Mouse (Mus musculus): Measurements from ENCODE around the gene Kdm2b. TPM values are rescaled to one million over a fixed set of nuclear protein-coding genes. Genes with fewer than 3 reads are reported as not detected.

Gene Kdm2b
- polyA plus RNA-seq, 1 experiment from 2014 or later, result 91.7 TPM

DNA sequence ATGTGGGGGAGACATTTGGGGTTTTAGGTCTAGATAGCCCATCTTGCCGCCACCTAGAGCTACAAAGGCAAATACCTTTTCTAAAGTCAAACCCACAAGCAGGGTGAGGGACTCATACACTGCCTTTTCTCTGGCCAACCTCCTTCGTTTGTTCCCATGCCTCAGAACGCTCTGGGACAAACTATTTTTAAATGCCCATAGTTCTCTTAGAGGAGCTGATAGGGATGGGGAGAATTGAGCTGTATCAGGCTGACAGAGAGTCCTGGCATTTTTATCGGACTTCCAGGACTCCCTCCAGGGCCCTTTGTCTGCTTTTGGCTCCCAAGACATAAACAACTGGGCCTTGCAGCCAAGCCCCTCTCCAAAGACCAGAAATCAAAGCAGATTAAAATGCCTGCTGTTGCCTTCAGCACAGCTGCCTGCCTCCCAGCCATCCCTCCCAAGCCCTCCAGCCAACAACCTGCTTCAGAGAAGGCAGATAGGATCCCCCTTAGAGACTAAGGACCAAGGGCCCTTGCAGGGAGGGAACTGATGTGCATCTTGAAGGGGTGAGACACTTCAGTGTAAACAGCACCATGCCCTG, 51.6 kb downstream of the Kdm2b start:
- no peak overlapping the region for H3K4me3 ChIP-seq
- 77% methylated on average over 4 of the region's 4 CpGs for WGBS
- H3K36me3 ChIP-seq, result peaks cover 16% of the 10 kb centered on the region
- H3K9ac ChIP-seq, result no peak overlapping the region
- H3K27me3 ChIP-seq, result no peaks in the 10 kb centered on the region
- no peaks in the 10 kb centered on the region for H3K9me3 ChIP-seq
- 0 out of 2 replicates have a peak, but pooled peaks cover 6% of the 10 kb centered on the region for H3K4me1 ChIP-seq (replicated peaks)
- no peak for ATAC-seq (ENCODE audit: low read depth)
- H3K27ac ChIP-seq (replicated peaks), result no peak overlapping the region
- H3K4me2 ChIP-seq, result no peak overlapping the region

DNA sequence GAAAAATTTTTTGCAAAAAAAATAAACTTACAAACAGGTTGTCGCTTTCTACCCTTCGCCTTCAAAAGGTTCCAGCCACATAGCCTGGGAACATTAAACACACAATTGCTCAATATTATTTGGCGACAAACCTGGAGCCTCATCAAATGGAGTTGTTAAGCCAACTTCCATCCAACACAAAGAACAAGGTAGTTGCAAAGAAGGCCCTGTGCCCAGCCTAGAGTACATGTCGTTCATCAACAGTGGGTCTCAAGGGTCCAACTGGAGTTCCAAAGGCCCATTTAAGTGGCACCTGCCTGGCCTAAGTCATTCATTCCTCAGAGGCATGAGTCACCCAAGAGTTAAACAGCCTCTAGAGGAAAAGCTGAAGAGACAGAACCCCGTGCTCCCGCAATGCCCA, 52.6 kb downstream of the Kdm2b start:
- Histone ChIP-seq H3K36me3 (peaks cover 21% of the 10 kb centered on the region), H3K9me3 (no peaks in the 10 kb centered on the region), H3K4me1 (replicated peaks) (0 out of 2 replicates have a peak, but pooled peaks cover 6% of the 10 kb centered on the region), H3K4me2 (no peak overlapping the region), H3K27me3 (no peaks in the 10 kb centered on the region), H3K27ac (replicated peaks) (no peak overlapping the region), H3K9ac (no peak overlapping the region), H3K4me3 (no peak overlapping the region)
- 84% methylated on average over 6 of the region's 6 CpGs for WGBS
- ATAC-seq (ENCODE audit: low read depth), result no peak

DNA sequence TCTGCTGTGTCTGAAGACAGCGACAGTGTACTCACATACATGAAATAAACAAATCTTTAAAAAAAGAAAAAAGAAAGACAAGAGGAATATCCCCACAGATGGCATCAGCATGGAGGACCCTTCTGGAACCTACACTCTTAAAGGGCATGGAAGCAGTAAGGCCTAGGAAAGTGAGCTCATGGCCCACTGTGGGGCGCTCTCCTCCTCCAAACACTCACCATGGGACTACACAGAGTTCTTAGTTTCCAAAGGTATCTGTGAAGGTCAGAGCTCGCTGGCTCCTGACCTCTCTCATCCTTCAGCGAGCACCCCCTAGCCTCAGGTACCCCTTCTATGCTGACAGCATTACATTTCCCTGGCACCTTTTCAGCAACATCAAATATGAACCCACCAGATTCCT, 53.8 kb downstream of the Kdm2b start:
- H3K27me3 ChIP-seq, result no peaks in the 10 kb centered on the region
- H3K9ac ChIP-seq, result no peak overlapping the region
- no peak for ATAC-seq (ENCODE audit: low read depth)
- H3K9me3 ChIP-seq, result no peaks in the 10 kb centered on the region
- no peak overlapping the region for H3K4me2 ChIP-seq
- no peak overlapping the region for H3K4me3 ChIP-seq
- H3K4me1 ChIP-seq (replicated peaks), result 0 out of 2 replicates have a peak, but pooled peaks cover 6% of the 10 kb centered on the region
- no peak overlapping the region for H3K27ac ChIP-seq (replicated peaks)
- WGBS, result 91% methylated on average over 4 of the region's 4 CpGs
- peaks cover 21% of the 10 kb centered on the region for H3K36me3 ChIP-seq

DNA sequence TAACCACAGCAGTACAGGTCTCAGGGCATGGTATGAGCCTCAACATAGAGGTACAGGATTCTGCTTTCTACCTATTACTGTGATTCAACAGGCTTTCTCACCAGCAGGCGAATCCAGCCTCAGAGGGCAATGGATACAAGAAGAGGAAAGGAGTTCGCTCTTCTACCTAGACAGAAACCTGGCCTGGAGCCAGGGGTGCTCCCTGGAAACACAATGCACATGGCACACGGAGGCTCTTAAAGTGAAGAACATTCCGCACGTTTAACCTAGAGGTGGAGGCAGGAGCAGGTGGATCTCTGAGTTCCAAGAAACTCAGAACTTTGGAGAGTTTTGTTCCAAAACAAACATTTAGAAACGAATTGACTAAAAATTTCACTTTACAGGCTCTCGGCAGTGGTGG, 58.6 kb downstream of the Kdm2b start:
- no peak overlapping the region for H3K4me3 ChIP-seq
- 79% methylated on average over 7 of the region's 7 CpGs for WGBS
- peaks cover 1% of the 10 kb centered on the region for H3K4me1 ChIP-seq (replicated peaks)
- H3K27me3 ChIP-seq, result no peaks in the 10 kb centered on the region
- H3K9ac ChIP-seq, result no peak overlapping the region
- no peaks in the 10 kb centered on the region for H3K9me3 ChIP-seq
- H3K27ac ChIP-seq (replicated peaks), result no peak overlapping the region
- no peak overlapping the region for H3K4me2 ChIP-seq
- H3K36me3 ChIP-seq, result peaks cover 21% of the 10 kb centered on the region
- ATAC-seq (ENCODE audit: low read depth), result no peak

DNA sequence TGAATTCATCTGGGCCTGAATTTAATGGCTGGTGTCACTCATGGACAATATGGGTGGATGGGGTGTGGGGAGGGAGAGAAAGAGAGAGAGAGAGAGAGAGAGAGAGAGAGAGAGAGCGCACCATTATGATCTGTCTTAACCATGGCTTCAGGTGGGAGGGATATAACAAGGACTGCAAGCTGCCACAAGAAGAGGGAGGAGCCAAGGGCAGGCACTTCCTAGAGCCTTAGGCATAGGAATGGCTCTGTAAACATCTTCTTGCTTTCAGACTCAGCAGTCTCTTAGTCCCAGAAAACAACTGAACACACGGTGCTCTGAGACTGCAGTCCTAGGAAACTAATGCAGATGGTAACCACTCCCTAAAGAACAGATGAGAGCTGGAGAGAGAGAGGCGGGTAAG, 61.3 kb downstream of the Kdm2b start:
- no peaks in the 10 kb centered on the region for H3K9me3 ChIP-seq
- H3K9ac ChIP-seq, result no peak overlapping the region
- no peak overlapping the region for H3K4me2 ChIP-seq
- H3K4me3 ChIP-seq, result no peak overlapping the region
- H3K27me3 ChIP-seq, result no peaks in the 10 kb centered on the region
- WGBS, result 81% methylated on average over 3 of the region's 3 CpGs
- H3K27ac ChIP-seq (replicated peaks), result no peak overlapping the region
- H3K36me3 ChIP-seq, result peaks cover 12% of the 10 kb centered on the region
- peaks cover 5% of the 10 kb centered on the region for H3K4me1 ChIP-seq (replicated peaks)
- no peak for ATAC-seq (ENCODE audit: low read depth)

DNA sequence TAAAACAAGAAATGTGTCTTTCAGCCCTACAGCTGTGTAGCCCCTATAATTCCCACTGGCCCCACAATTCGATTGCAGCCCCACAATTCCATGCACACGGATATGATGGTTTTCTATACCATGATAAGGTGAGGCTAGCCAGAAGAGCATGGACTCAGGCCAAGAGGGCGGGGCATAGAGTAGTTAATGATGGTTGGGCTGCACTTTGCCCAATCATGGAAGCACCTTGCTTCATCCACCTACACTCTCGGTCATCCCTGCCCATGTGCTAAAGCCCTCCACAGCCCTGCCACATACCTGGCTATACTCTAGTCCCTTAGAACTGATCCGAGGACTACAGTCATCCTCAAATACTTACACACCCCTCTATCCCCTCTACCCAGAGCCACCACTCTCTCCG, 61.9 kb downstream of the Kdm2b start:
- Histone ChIP-seq H3K9ac (no peak overlapping the region), H3K4me3 (no peak overlapping the region), H3K9me3 (no peaks in the 10 kb centered on the region), H3K27me3 (no peaks in the 10 kb centered on the region), H3K4me1 (replicated peaks) (peaks cover 5% of the 10 kb centered on the region), H3K27ac (replicated peaks) (no peak overlapping the region), H3K36me3 (peaks cover 8% of the 10 kb centered on the region), H3K4me2 (no peak overlapping the region)
- ATAC-seq (ENCODE audit: low read depth), result no peak
- 82% methylated on average over 6 of the region's 6 CpGs for WGBS

DNA sequence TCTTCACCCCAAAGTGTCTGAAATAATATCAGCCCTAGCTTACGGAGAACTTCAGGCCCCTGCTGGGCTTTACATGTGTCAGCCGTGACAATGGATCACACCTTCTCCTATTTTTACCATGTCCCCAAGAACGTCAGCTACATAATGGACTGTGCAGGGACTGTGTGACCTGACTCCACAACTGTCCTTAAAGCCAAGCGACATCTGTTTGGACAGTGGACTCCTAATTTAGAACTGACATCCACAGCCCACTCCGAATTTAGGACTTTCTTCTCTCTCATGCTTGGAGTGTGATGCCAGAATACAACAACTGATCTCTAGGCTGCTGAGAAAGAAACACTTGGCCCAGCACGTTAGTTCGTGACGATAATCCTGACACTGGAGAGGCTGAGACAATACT, 62.5 kb downstream of the Kdm2b start:
- WGBS, result 82% methylated on average over 8 of the region's 8 CpGs
- Histone ChIP-seq H3K27me3 (no peaks in the 10 kb centered on the region), H3K9ac (no peak overlapping the region), H3K36me3 (peaks cover 2% of the 10 kb centered on the region), H3K4me2 (no peak overlapping the region), H3K9me3 (no peaks in the 10 kb centered on the region), H3K4me1 (replicated peaks) (peaks cover 5% of the 10 kb centered on the region), H3K4me3 (no peak overlapping the region), H3K27ac (replicated peaks) (no peak overlapping the region)
- ATAC-seq (ENCODE audit: low read depth), result no peak

DNA sequence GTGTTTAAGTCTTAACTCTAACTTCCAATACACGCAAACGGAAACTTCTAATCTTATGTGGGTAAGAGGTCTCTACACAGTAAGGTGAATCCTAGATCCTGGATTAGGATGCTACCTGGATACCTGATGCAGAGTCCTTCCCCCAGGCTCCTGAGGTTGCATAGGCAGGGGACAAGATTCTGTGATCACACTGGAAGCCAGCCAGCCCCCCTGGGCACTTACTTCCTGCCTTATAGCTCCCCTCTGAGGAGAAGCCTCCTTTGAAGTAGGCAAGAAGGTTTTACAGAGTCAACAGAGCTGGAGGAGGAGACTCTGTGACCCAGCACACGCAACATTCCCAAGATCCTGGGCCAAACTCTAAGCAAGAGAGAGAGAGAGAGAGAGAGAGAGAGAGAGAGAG, 63.3 kb downstream of the Kdm2b start:
- no peak overlapping the region for H3K9ac ChIP-seq
- no peak overlapping the region for H3K4me2 ChIP-seq
- H3K9me3 ChIP-seq, result no peaks in the 10 kb centered on the region
- H3K27me3 ChIP-seq, result no peaks in the 10 kb centered on the region
- no peak overlapping the region for H3K27ac ChIP-seq (replicated peaks)
- peaks cover 5% of the 10 kb centered on the region for H3K4me1 ChIP-seq (replicated peaks)
- H3K4me3 ChIP-seq, result no peak overlapping the region
- no peaks in the 10 kb centered on the region for H3K36me3 ChIP-seq
- 77% methylated on average over 3 of the region's 3 CpGs for WGBS
- no peak for ATAC-seq (ENCODE audit: low read depth)

DNA sequence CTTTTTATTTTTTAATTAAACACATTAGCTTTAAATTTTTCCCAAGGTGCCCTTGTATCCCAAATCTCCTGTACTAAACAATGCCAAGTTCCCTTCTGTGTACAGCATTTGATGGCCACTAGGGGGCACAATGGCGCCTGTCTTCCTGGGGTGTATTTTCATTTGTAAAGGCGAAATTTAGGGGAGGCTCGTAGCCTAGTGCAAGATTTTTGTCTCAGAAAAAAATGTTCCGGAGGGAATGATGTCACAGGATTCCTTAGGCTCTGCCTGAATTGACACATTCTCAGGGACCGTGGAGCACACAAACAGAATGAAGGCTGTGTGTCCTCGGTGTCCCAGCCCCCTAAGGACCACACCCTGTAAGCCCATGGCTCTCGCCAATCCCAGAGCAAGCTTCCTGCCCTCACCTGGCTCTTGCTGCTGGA, 64.1 kb downstream of the Kdm2b start:
- Histone ChIP-seq H3K4me1 (replicated peaks) (peaks cover 5% of the 10 kb centered on the region), H3K36me3 (no peaks in the 10 kb centered on the region), H3K4me2 (peak overlapping the region; percentile 26; the same call in 1 of the 2 replicates), H3K27ac (replicated peaks) (no peak overlapping the region), H3K9ac (no peak overlapping the region), H3K27me3 (no peaks in the 10 kb centered on the region), H3K9me3 (no peaks in the 10 kb centered on the region), H3K4me3 (no peak overlapping the region)
- peak; percentile 53 for ATAC-seq (ENCODE audit: low read depth)
- 34% methylated on average over 7 of the region's 7 CpGs for WGBS

DNA sequence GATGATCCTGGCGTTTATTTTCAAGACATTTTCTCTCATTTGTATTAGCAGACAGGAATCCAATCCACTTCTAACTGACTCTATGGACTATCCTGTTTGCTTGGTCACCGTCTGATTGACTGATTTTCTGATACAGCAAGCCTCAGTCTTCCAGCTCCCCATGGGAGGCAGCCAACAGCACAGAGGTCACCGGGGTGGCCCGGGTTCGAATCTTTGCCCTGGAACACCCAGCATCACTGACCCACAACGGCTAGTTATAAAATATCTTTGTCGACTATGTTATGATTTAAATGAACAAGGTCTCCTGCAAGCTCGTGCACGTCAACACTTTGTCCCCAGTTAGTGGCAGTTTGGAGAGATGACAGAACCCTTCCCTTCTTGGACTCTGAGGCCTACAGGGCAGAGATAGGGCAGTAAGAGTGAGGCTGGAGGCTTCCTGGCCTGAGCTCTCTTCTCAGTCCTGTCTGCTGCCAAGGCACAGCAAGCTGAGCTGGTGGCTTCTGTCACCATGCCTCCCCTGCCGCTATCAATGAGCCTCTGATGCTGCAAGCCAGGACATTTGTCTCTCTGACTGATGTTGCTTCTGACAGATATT, 65.7 kb downstream of the Kdm2b start:
- Histone ChIP-seq H3K27ac (replicated peaks) (no peak overlapping the region), H3K27me3 (no peaks in the 10 kb centered on the region), H3K9ac (no peak overlapping the region), H3K36me3 (no peaks in the 10 kb centered on the region), H3K4me1 (replicated peaks) (peaks cover 5% of the 10 kb centered on the region), H3K4me2 (no peak overlapping the region), H3K4me3 (no peak overlapping the region), H3K9me3 (no peaks in the 10 kb centered on the region)
- ATAC-seq (ENCODE audit: low read depth), result no peak
- 93% methylated on average over 10 of the region's 10 CpGs for WGBS

DNA sequence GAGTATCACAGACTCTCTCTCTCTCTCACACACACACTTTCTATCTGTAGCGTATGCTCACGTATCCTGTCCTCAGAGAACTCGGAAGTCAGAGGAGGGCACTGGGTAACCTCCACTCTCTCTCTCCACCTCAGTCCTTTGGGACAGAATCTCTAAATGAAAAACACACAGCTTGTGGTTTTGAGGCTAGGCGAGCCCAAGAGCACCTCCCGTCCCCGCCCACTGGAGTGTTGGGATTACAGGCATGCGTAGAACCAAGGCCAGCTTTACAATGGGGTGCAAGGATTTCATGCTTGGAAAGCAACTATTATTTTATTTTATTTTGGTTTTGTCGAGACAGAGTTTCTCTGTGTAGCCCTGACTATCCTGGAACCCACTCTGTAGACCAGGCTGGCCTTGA, 67.7 kb downstream of the Kdm2b start:
- no peaks in the 10 kb centered on the region for H3K9me3 ChIP-seq
- no peak for ATAC-seq (ENCODE audit: low read depth)
- no peak overlapping the region for H3K4me2 ChIP-seq
- no peak overlapping the region for H3K27ac ChIP-seq (replicated peaks)
- no peak overlapping the region for H3K4me3 ChIP-seq
- H3K4me1 ChIP-seq (replicated peaks), result peaks cover 5% of the 10 kb centered on the region
- H3K27me3 ChIP-seq, result no peaks in the 10 kb centered on the region
- 93% methylated on average over 8 of the region's 8 CpGs for WGBS
- H3K36me3 ChIP-seq, result no peaks in the 10 kb centered on the region
- H3K9ac ChIP-seq, result no peak overlapping the region

DNA sequence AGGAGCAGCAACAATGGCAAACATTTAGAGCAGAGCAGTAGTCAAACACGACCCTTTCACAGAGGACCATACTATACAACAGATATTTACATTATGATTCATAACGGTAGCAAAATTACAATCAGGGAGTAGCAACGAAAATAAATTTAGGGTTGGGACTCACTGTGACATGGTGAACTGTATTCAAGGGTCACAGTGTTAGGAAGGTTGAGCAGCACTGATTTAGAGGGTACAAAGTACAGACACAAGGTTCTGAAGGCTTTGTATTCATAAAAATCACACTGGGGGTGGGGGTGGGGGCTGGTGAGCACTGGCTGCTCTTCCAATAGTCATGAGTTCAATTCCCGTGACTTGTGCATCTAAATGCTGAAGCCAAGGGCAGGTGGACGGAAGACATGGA, 69.1 kb downstream of the Kdm2b start:
- no peak overlapping the region for H3K4me2 ChIP-seq
- no peak overlapping the region for H3K9ac ChIP-seq
- H3K9me3 ChIP-seq, result no peaks in the 10 kb centered on the region
- no peak overlapping the region for H3K27ac ChIP-seq (replicated peaks)
- no peak overlapping the region for H3K4me3 ChIP-seq
- H3K27me3 ChIP-seq, result no peaks in the 10 kb centered on the region
- no peak for ATAC-seq (ENCODE audit: low read depth)
- WGBS, result 86% methylated on average over 5 of the region's 5 CpGs
- no peaks in the 10 kb centered on the region; the same call in 1 of the 2 replicates for H3K4me1 ChIP-seq (replicated peaks)
- no peaks in the 10 kb centered on the region for H3K36me3 ChIP-seq
